Comparison of ENCODE assay signal across 14 mouse cellular contexts in the genomic region with DNA sequence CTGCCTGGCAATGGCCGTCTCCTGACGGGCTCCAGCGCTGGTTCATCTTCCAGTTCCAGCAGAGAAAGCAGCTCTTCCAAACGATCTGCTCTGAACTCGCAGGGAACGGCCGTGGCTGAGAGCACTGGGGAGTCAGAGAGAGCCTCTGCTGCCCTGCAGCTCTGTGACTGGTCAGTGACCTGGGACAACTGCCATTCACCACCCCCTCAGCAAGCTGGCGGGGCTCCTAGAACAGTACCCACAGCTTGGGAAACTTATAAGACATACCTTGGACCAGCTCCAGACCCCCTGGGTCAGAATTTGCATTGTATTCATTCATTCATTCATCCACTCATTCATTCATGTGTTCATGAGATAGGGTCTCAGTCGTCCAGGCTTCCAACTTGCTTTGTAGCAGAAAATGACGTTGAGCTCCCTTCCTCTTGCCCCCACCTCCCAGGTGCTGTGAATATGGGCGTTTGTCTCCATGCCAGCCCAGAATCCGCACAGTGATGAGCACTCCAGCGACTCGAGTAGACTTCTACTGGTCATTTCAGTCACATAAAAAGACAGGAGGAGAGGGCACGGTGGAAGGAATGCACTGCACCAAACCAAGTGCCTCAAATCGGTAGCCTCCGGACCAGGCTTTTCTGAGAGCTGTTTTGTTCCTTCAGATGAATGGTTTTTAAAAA. TPM values are rescaled to one million over a fixed set of nuclear protein-coding genes. Genes with fewer than 3 reads are reported as not detected.
DNase-seq lines count a peak whose midpoint lies in the region; ATAC-seq and TF ChIP-seq lines count a peak whose summit lies in the region.
"Had no signal": no experiment of that assay in that cellular context is flagged by ENCODE, and none has a peak within 500 bp of the region (broad histone marks: within the 10 kb centered on the region; RNA-seq: fewer than 3 reads in every experiment).

No protein-coding gene starts in this region.

- H3K4me2 ChIP-seq in midbrain, embryonic 14.5 days (ENCODE audit: low read length): no peak overlapping the region
- H3K4me2 ChIP-seq in midbrain, embryonic 13.5 days (replicated peaks): no peak overlapping the region
- no peak overlapping the region for H3K4me2 ChIP-seq in forebrain, embryonic 13.5 days
- H3K4me2 ChIP-seq in hindbrain, postnatal 0 days (ENCODE audit: low read depth, low read length): peak overlapping the region; percentile 18
- H3K4me2 ChIP-seq: limb, embryonic 13.5 days had no signal

- 7% methylated on average over 17 of the region's 17 CpGs for WGBS in cerebellum, adult 2 months
- 70% methylated on average over 17 of the region's 17 CpGs for WGBS in midbrain, embryonic 14.5 days
- WGBS in midbrain, embryonic 13.5 days: 71% methylated on average over 17 of the region's 17 CpGs
- WGBS in forebrain, embryonic 13.5 days: 60% methylated on average over 17 of the region's 17 CpGs
- 35% methylated on average over 17 of the region's 17 CpGs for WGBS in hindbrain, postnatal 0 days

- no peak for TF ChIP-seq POLR2A in cerebellum, adult 2 months (IDR thresholded peaks at IDR 0.05; ENCODE audit: borderline replicate concordance, insufficient read depth, low read length)

- H3K27ac ChIP-seq in cerebellum, adult 2 months (ENCODE audit: insufficient read depth, low read length): no peak overlapping the region
- H3K27ac ChIP-seq in midbrain, embryonic 14.5 days (replicated peaks; ENCODE audit: low read depth, low read length): 0 out of 2 replicates have a peak overlapping the region, but pooled peaks have one; percentile 37
- no peak overlapping the region for H3K27ac ChIP-seq in midbrain, embryonic 13.5 days
- H3K27ac ChIP-seq in forebrain, embryonic 13.5 days: peak overlapping the region; percentile 84
- H3K27ac ChIP-seq in hindbrain, postnatal 0 days: peak overlapping the region; percentile 45; the same call in 1 of the 2 replicates
- H3K27ac ChIP-seq: limb, embryonic 13.5 days had no signal

- H3K27me3 ChIP-seq in cerebellum, adult 2 months (ENCODE audit: control insufficient read depth, insufficient read depth, low read length): no peaks in the 10 kb centered on the region
- no peaks in the 10 kb centered on the region for H3K27me3 ChIP-seq in midbrain, embryonic 14.5 days (ENCODE audit: control insufficient read depth, insufficient read depth, low read length)
- H3K27me3 ChIP-seq in midbrain, embryonic 13.5 days: no peaks in the 10 kb centered on the region
- H3K27me3 ChIP-seq in forebrain, embryonic 13.5 days: no peaks in the 10 kb centered on the region
- H3K27me3 ChIP-seq in hindbrain, postnatal 0 days (ENCODE audit: insufficient read depth, low read length): no peaks in the 10 kb centered on the region
- H3K27me3 ChIP-seq: limb, embryonic 13.5 days had no signal

- peaks cover 6% of the 10 kb centered on the region; the same call in 1 of the 2 replicates for H3K36me3 ChIP-seq in midbrain, embryonic 14.5 days (ENCODE audit: control insufficient read depth, insufficient read depth, low read length)
- 0 out of 2 replicates have a peak, but pooled peaks cover 3% of the 10 kb centered on the region for H3K36me3 ChIP-seq in midbrain, embryonic 13.5 days
- no peaks in the 10 kb centered on the region for H3K36me3 ChIP-seq in forebrain, embryonic 13.5 days (ENCODE audit: poor library complexity, severe bottlenecking)
- peaks cover 6% of the 10 kb centered on the region; the same call in 1 of the 2 replicates for H3K36me3 ChIP-seq in hindbrain, postnatal 0 days (ENCODE audit: insufficient read depth, low read length)

- peak; percentile 26 to 36 for DNase-seq in cerebellum, adult 2 months
- no peak for DNase-seq in cerebellum, adult 9-10 months
- DNase-seq in midbrain, embryonic 14.5 days: no peak
- peak; percentile 69 for DNase-seq in hindbrain, postnatal 0 days (ENCODE audit: low spot score)
- DNase-seq in MN1 (ENCODE audit: low spot score): no peak
- no peak for DNase-seq in lung, postnatal 10 days
- DNase-seq: heart, adult 18-20 months had no signal

- no peak overlapping the region for H3K9ac ChIP-seq in midbrain, embryonic 14.5 days (replicated peaks; ENCODE audit: low read length)
- no peak overlapping the region for H3K9ac ChIP-seq in midbrain, embryonic 13.5 days (replicated peaks)
- H3K9ac ChIP-seq in forebrain, embryonic 13.5 days: no peak overlapping the region
- H3K9ac ChIP-seq in hindbrain, postnatal 0 days (replicated peaks; ENCODE audit: low read length): no peak overlapping the region
- H3K9ac ChIP-seq: limb, embryonic 13.5 days had no signal

- no peak for TF ChIP-seq CTCF in cerebellum, adult 2 months (IDR thresholded peaks at IDR 0.05; ENCODE audit: borderline replicate concordance, insufficient read depth, low read depth, low read length)
- TF ChIP-seq CTCF in hindbrain, postnatal 0 days (IDR thresholded peaks at IDR 0.05; ENCODE audit: low read depth): no peak

- no peak for ATAC-seq in midbrain, embryonic 14.5 days (ENCODE audit: low FRiP score, low TSS enrichment)
- no peak for ATAC-seq in midbrain, embryonic 13.5 days
- no peak for ATAC-seq in forebrain, embryonic 13.5 days
- ATAC-seq in hindbrain, postnatal 0 days: 0 out of 2 replicates have a peak, but pooled peaks have one; percentile 11

- peaks cover 24% of the 10 kb centered on the region for H3K4me1 ChIP-seq in cerebellum, adult 2 months (ENCODE audit: control insufficient read depth, insufficient read depth, low read length)
- H3K4me1 ChIP-seq in midbrain, embryonic 14.5 days (ENCODE audit: control insufficient read depth, insufficient read depth, low read length): peaks cover 8% of the 10 kb centered on the region; the same call in 1 of the 2 replicates
- H3K4me1 ChIP-seq in midbrain, embryonic 13.5 days (replicated peaks): peaks cover 28% of the 10 kb centered on the region
- peaks cover 27% of the 10 kb centered on the region for H3K4me1 ChIP-seq in forebrain, embryonic 13.5 days
- H3K4me1 ChIP-seq in hindbrain, postnatal 0 days (ENCODE audit: insufficient read depth, low read length): peaks cover 13% of the 10 kb centered on the region; the same call in 1 of the 2 replicates

- no peak overlapping the region for H3K4me3 ChIP-seq in cerebellum, adult 2 months (replicated peaks; ENCODE audit: insufficient read depth, low read depth, low read length)
- H3K4me3 ChIP-seq in midbrain, embryonic 14.5 days (replicated peaks; ENCODE audit: low read depth, low read length): no peak overlapping the region
- H3K4me3 ChIP-seq in midbrain, embryonic 13.5 days (replicated peaks): no peak overlapping the region
- H3K4me3 ChIP-seq in forebrain, embryonic 13.5 days: no peak overlapping the region
- no peak overlapping the region for H3K4me3 ChIP-seq in hindbrain, postnatal 0 days (ENCODE audit: low read length)
- H3K4me3 ChIP-seq: limb, embryonic 13.5 days had no signal

- no peaks in the 10 kb centered on the region for H3K9me3 ChIP-seq in midbrain, embryonic 14.5 days (ENCODE audit: control insufficient read depth, low read length)
- H3K9me3 ChIP-seq in midbrain, embryonic 13.5 days: no peaks in the 10 kb centered on the region
- H3K9me3 ChIP-seq in forebrain, embryonic 13.5 days (replicated peaks): no peaks in the 10 kb centered on the region
- no peaks in the 10 kb centered on the region for H3K9me3 ChIP-seq in hindbrain, postnatal 0 days (ENCODE audit: low read length)
- H3K9me3 ChIP-seq: limb, embryonic 13.5 days had no signal

RNA-seq across cellular contexts. Expression of a gene that starts 15.4 kb away (rescaled TPM):
- polyA plus RNA-seq in cerebellum, adult 2 months (2012; rRNA removed): 4.1 and 5.0 TPM in 2 replicates
- 3.1 and 3.2 TPM in 2 replicates for polyA plus RNA-seq in midbrain, embryonic 14.5 days (2014; fragmentation: Nextera tagmentation; extraction: Ambion mirVana)
- polyA plus RNA-seq in midbrain, embryonic 13.5 days (2015; fragmentation: Nextera tagmentation; extraction: Ambion mirVana): 13.6 and 15.2 TPM in 2 replicates
- 20.8 and 22.8 TPM in 2 replicates for polyA plus RNA-seq in forebrain, embryonic 13.5 days (2015; fragmentation: Nextera tagmentation; extraction: Ambion mirVana)
- 6.3 and 6.7 TPM in 2 replicates for total RNA-seq in hindbrain, postnatal 0 days (2014; rRNA removed)
- 8.4 and 8.7 TPM in 2 replicates for polyA plus RNA-seq in hindbrain, postnatal 0 days (2015; fragmentation: Nextera tagmentation; extraction: Ambion mirVana)

RNA-seq across cellular contexts. Expression of a gene that starts 18.4 kb away (rescaled TPM):
- polyA plus RNA-seq in cerebellum, adult 2 months (2012; rRNA removed): 14.8 and 14.9 TPM in 2 replicates
- polyA plus RNA-seq in midbrain, embryonic 14.5 days (2014; fragmentation: Nextera tagmentation; extraction: Ambion mirVana): 14.2 and 15.0 TPM in 2 replicates
- 12.3 and 13.4 TPM in 2 replicates for polyA plus RNA-seq in midbrain, embryonic 13.5 days (2015; fragmentation: Nextera tagmentation; extraction: Ambion mirVana)
- 10.7 and 13.0 TPM in 2 replicates for polyA plus RNA-seq in forebrain, embryonic 13.5 days (2015; fragmentation: Nextera tagmentation; extraction: Ambion mirVana)
- total RNA-seq in hindbrain, postnatal 0 days (2014; rRNA removed): 24.8 and 31.1 TPM in 2 replicates
- polyA plus RNA-seq in hindbrain, postnatal 0 days (2015; fragmentation: Nextera tagmentation; extraction: Ambion mirVana): 21.9 and 24.1 TPM in 2 replicates

RNA-seq across cellular contexts. Expression of a gene that starts 26.4 kb away (rescaled TPM):
- polyA plus RNA-seq in cerebellum, adult 2 months (2012; rRNA removed): 64.1 and 77.2 TPM in 2 replicates
- 15.1 and 16.0 TPM in 2 replicates for polyA plus RNA-seq in midbrain, embryonic 14.5 days (2014; fragmentation: Nextera tagmentation; extraction: Ambion mirVana)
- polyA plus RNA-seq in midbrain, embryonic 13.5 days (2015; fragmentation: Nextera tagmentation; extraction: Ambion mirVana): 13.4 and 14.5 TPM in 2 replicates
- 19.8 and 25.4 TPM in 2 replicates for polyA plus RNA-seq in forebrain, embryonic 13.5 days (2015; fragmentation: Nextera tagmentation; extraction: Ambion mirVana)
- 35.1 and 52.2 TPM in 2 replicates for total RNA-seq in hindbrain, postnatal 0 days (2014; rRNA removed)
- 22.9 and 27.0 TPM in 2 replicates for polyA plus RNA-seq in hindbrain, postnatal 0 days (2015; fragmentation: Nextera tagmentation; extraction: Ambion mirVana)

RNA-seq across cellular contexts. Expression of a gene that starts 28.0 kb away (rescaled TPM):
- polyA plus RNA-seq in cerebellum, adult 2 months (2012; rRNA removed): 11.5 and 13.3 TPM in 2 replicates
- 2.2 and 2.6 TPM in 2 replicates for polyA plus RNA-seq in midbrain, embryonic 14.5 days (2014; fragmentation: Nextera tagmentation; extraction: Ambion mirVana)
- polyA plus RNA-seq in midbrain, embryonic 13.5 days (2015; fragmentation: Nextera tagmentation; extraction: Ambion mirVana): 2.0 and 2.1 TPM in 2 replicates
- 1.5 and 2.0 TPM in 2 replicates for polyA plus RNA-seq in forebrain, embryonic 13.5 days (2015; fragmentation: Nextera tagmentation; extraction: Ambion mirVana)
- 7.0 and 8.5 TPM in 2 replicates for total RNA-seq in hindbrain, postnatal 0 days (2014; rRNA removed)
- polyA plus RNA-seq in hindbrain, postnatal 0 days (2015; fragmentation: Nextera tagmentation; extraction: Ambion mirVana): 1.5 and 1.6 TPM in 2 replicates

RNA-seq across cellular contexts. Expression of a gene that starts 28.2 kb away (rescaled TPM):
- polyA plus RNA-seq in cerebellum, adult 2 months (2012; rRNA removed): not detected in 2 replicates
- polyA plus RNA-seq in midbrain, embryonic 14.5 days (2014; fragmentation: Nextera tagmentation; extraction: Ambion mirVana): 0.50 and 1.6 TPM in 2 replicates
- 0.61 and 0.96 TPM in 2 replicates for polyA plus RNA-seq in midbrain, embryonic 13.5 days (2015; fragmentation: Nextera tagmentation; extraction: Ambion mirVana)
- 0.79 and 0.88 TPM in 2 replicates for polyA plus RNA-seq in forebrain, embryonic 13.5 days (2015; fragmentation: Nextera tagmentation; extraction: Ambion mirVana)
- total RNA-seq in hindbrain, postnatal 0 days (2014; rRNA removed): not detected in 2 replicates
- polyA plus RNA-seq in hindbrain, postnatal 0 days (2015; fragmentation: Nextera tagmentation; extraction: Ambion mirVana): 0.54 TPM in 1 of 2 replicates, not detected in the other
- total RNA-seq: hematopoietic stem cell, adult 5-6 weeks had no signal
- polyA plus RNA-seq: embryonic facial prominence, embryonic 11.5 days; lung, embryonic 16.5 days; stomach, embryonic 16.5 days had no signal

Comparison
In these comparisons a context has a peak if more than half of its experiments do, and no peak if none do; other contexts are left out.
1. DNase-seq: peak in cerebellum, adult 2 months (2 of 2) and hindbrain, postnatal 0 days (single experiment); none in cerebellum, adult 9-10 months (single experiment), midbrain, embryonic 14.5 days (single experiment), MN1 (single experiment) and lung, postnatal 10 days (single experiment).
2. H3K27ac ChIP-seq: peak in midbrain, embryonic 14.5 days (single experiment), forebrain, embryonic 13.5 days (single experiment) and hindbrain, postnatal 0 days (single experiment); none in cerebellum, adult 2 months (single experiment) and midbrain, embryonic 13.5 days (single experiment).